Mouse (Mus musculus) liver, embryonic 16.5 days (tissue): Measurements from ENCODE around the gene Brdt. TPM values are rescaled to one million over a fixed set of nuclear protein-coding genes. Genes with fewer than 3 reads are reported as not detected.

Experiments
- ATAC-seq: fragments of 200-750 bp; cut with Nextera tagmentation; 2 replicates; pipeline ENCODE4 v1.8.0; 2017; ENCODE audit warnings: low read depth, mild to moderate bottlenecking, moderate number of reproducible peaks, moderate library complexity
- H3K27ac ChIP-seq: fragments of 300-500 bp; sonication (generic); 2 replicates; pipeline ENCODE4 v1.5.1; 2014; ENCODE audit warnings: mild to moderate bottlenecking, low read length
- H3K27me3 ChIP-seq: fragments of 300-500 bp; sonication (generic); 2 replicates; pipeline ENCODE4 v1.6.1; 2014; ENCODE audit warnings: low read depth, low read length, mixed read lengths; ENCODE audit not compliant: control insufficient read depth, insufficient read depth
- H3K36me3 ChIP-seq: fragments of 300-500 bp; sonication (generic); 2 replicates; pipeline ENCODE4 v1.6.1; 2014; ENCODE audit warnings: mild to moderate bottlenecking; ENCODE audit not compliant: control insufficient read depth, insufficient read depth
- H3K4me1 ChIP-seq: fragments of 300-500 bp; sonication (generic); 2 replicates; pipeline ENCODE4 v1.6.1; 2014; ENCODE audit warnings: low read depth, low read length, mixed read lengths; ENCODE audit not compliant: control insufficient read depth
- H3K4me2 ChIP-seq: fragments of 300-500 bp; sonication (generic); 2 replicates; pipeline ENCODE4 v1.6.1; 2014; ENCODE audit warnings: low read depth, low read length, mixed read lengths
- H3K4me3 ChIP-seq: fragments of 300-500 bp; sonication (generic); 2 replicates; pipeline ENCODE4 v1.5.1; 2014; ENCODE audit warnings: low read depth, mild to moderate bottlenecking, low read length
- H3K9ac ChIP-seq: fragments of 300-500 bp; sonication (generic); 2 replicates; pipeline ENCODE4 v1.6.1; 2014; ENCODE audit warnings: low read depth, low read length
- H3K9me3 ChIP-seq: fragments of 300-500 bp; sonication (generic); replicated peaks from 2 replicates; pipeline ENCODE4 v1.6.1; 2016; ENCODE audit warnings: low read length; ENCODE audit not compliant: control insufficient read depth
- WGBS: fragments of 180-500 bp; shearing (Covaris S2); extraction: QIAGEN DNeasy Blood & Tissue Kit; methylation state at CpG from one replicate; pipeline ENCODE4 v1.1.7; 2014; ENCODE audit not compliant: insufficient replicate concordance; 5-methylcytosine and 5-hydroxymethylcytosine counted together
- polyA plus RNA-seq: library from polyadenylated mRNA; unstranded; fragments of >200 nt; fragmentation: Nextera tagmentation; extraction: Ambion mirVana; gene quantifications from 2 replicates; pipeline ENCODE4 v1.2.1, GENCODE M21; 2015

Gene Brdt
- polyA plus RNA-seq, 1 experiment from 2014 or later, result 0.22 TPM

DNA sequence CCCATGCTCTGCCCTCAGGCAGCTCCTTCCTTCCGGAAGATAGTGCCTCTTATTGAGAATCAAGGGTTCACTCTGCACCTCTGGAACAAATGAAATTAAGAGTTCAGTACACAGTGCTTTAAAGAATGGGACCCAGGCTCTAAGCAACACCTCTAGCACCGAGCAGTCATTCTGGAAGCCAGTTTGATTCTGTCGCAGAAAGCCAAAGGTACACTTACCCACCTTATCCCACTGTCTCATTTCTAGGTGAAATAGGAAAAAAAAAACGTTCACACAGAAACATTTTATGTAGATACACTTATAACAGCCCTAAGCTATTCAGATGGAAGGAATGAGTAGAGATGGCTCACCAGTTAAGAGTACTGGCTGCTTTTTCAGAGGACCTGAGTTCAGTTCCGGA lies 71.5 kb downstream of the Brdt start, which contains the start of gene Ephx4:
Ephx4 (plus strand) TSS at position 301 of the 400 bp plus-strand sequence.
- peaks cover 39% of the 10 kb centered on the region for H3K27me3 ChIP-seq
- H3K9me3 ChIP-seq, result no peaks in the 10 kb centered on the region
- H3K9ac ChIP-seq, result 0 out of 2 replicates have a peak within 1 kb of the TSS, but pooled peaks have one; percentile 5
- no peaks in the 10 kb centered on the region for H3K36me3 ChIP-seq
- peak within 1 kb of the TSS; percentile 56 for H3K4me3 ChIP-seq
- no peak for ATAC-seq
- H3K27ac ChIP-seq, result no peak within 1 kb of the TSS
- WGBS, result 16% methylated on average over 5 of the region's 5 CpGs
- H3K4me1 ChIP-seq, result no peaks in the 10 kb centered on the region
- peak within 1 kb of the TSS; percentile 53 for H3K4me2 ChIP-seq

DNA sequence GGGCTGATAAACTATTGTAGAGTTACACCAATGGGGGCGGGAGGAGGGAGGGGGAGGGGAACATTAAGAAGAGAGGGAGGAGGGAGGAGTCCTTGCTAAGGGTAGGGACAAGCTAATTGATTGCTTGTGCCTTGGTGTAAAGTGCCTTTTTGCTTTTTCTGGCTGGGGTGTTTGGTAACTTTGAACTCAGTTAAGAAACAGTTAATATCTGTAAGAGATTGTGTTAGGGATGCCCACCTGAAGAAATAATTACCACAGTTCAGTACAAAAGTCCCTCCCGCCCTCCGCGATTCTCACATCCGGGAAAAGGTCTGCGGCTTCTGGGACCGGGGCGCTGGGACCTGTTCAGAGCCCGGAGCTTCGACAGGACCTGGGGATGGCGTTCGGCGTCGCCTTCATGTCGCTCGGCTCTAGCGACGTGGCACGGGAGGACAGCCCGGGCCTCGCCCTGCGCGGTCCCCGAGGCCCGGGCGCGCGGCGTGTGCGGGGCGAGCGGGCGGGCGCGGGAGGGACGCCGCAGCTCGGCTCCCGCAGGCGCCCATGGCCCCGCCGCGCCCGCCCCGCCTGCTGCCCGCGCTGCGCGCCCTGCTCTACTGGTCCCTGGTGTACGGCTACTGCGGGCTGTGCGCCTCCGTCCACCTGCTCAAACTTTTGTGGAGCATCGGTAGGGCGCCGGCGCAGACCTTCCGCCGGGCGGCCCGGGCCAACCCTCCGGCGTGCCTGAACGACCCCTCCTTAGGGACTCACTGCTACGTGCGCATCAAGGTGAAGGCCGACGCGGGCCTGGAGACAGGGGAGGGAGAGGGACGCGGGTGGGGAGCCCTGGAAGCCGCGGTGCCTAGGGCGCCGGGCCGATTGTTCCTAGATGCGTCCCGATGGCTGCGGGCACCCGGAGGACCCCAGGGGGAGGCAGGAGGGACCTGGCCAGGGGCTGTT lies 72.3 kb downstream of the Brdt start:
- Histone ChIP-seq H3K9me3 (no peaks in the 10 kb centered on the region), H3K4me1 (no peaks in the 10 kb centered on the region), H3K27ac (no peak overlapping the region), H3K27me3 (peaks cover 39% of the 10 kb centered on the region), H3K9ac (0 out of 2 replicates have a peak overlapping the region, but pooled peaks have one; percentile 5), H3K36me3 (no peaks in the 10 kb centered on the region), H3K4me3 (peak overlapping the region; percentile 56), H3K4me2 (peak overlapping the region; percentile 53)
- under 1% methylated on average over 72 of the region's 80 CpGs for WGBS
- 0 out of 2 replicates have a peak, but pooled peaks have one; percentile 19 for ATAC-seq

DNA sequence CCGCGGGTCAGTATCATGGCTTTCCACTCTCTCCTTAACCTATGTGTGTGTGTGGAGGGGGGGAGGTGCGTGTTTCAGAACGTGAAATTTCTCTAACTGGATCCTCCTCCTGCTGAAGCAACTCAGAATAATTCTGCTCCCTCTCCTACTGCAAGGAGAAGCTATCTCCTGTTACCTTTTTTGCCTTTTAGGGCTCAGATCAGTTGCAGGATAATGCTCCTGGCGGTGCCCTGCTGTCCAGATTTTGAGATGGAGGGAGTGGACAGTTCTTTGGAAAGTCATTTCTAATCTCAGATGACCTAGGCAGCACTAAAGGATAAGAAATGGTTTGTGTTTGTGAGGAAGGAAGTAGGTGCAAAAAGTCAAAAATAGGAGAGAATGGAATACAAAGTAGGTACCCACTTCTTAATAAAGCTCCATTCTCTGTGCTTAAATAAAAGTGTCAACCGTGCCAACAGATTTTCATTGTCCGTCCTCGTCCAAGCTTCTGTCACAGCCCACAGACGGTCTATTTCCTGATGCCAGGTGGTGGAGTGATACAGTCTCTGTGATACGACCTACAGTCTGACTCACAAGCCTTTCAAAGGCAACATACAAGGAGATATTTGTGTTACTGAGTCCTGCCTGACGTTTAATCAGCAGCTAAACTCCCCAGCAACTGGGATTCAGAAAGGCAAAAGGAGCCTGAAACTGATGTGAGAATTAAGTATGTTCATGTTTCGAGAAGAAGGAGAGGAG lies 73.2 kb downstream of the Brdt start:
- H3K36me3 ChIP-seq, result no peaks in the 10 kb centered on the region
- H3K4me2 ChIP-seq, result peak overlapping the region; percentile 53
- no peaks in the 10 kb centered on the region for H3K4me1 ChIP-seq
- peak overlapping the region; percentile 56 for H3K4me3 ChIP-seq
- peaks cover 39% of the 10 kb centered on the region for H3K27me3 ChIP-seq
- 28% methylated on average over 12 of the region's 12 CpGs for WGBS
- no peak overlapping the region for H3K9ac ChIP-seq
- H3K27ac ChIP-seq, result no peak overlapping the region
- H3K9me3 ChIP-seq, result no peaks in the 10 kb centered on the region
- ATAC-seq, result no peak

DNA sequence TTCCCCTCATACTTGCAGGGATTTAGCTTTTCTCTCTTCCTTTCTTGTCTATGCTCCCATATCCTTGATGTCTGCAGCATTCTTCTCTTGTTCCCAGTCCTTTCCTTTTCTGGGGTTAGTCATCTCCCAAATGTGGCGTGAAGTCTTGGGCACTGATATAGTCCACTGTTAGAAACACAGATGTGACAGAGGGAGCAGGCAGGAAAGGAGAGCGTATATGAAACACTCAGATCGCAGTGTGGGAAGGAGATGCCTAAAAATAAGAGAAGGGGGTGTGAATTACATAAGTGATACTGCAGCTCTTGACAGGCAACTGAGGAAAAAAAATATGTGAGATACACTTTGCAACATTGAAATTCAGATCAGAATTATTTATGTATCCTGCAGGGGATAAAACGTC lies 74.4 kb downstream of the Brdt start:
- Histone ChIP-seq H3K9me3 (no peaks in the 10 kb centered on the region), H3K27me3 (peaks cover 39% of the 10 kb centered on the region), H3K27ac (no peak overlapping the region), H3K9ac (no peak overlapping the region), H3K4me2 (no peak overlapping the region), H3K4me3 (no peak overlapping the region), H3K36me3 (no peaks in the 10 kb centered on the region), H3K4me1 (no peaks in the 10 kb centered on the region)
- no peak for ATAC-seq
- 67% methylated on average over 4 of the region's 4 CpGs for WGBS

DNA sequence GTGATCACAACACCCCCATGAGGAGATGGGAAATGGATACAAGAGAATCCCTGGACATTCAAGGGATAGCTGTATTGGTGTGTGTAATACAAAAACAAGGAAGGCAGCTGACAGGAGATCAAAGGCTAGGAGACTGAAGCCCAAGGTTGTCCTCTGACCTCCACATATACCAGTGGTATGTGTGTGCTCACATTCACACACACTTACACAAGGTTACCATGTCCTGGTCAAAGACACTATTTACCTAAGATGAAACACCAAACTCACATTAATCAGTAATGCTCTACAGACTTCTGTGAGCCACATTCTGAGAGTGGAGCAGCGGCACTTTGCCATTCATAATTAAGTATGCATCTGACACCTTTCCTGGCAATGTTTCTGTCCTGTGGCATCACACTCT lies 79.3 kb downstream of the Brdt start:
- ATAC-seq, result peak; percentile 53; the same call in 1 of the 2 replicates

DNA sequence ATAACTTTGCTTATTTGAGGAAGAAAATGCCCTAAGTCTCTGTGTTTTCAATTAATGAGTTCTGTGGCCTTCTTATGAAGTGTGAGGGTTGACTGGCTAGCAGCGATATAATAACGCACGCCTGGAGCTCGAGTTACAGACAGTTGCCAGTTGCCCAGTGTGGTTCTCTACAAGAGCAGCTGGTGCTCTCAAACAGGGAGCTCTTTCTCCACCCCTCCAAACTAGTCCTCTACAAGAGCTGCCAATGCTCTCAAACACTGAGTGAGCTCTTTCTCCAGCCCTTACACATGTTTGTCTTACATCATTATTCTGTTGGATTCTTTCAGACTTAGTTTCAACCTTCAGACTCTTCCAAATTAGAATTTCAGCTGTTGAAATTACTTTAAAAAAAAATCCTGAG lies 80.4 kb downstream of the Brdt start:
- H3K36me3 ChIP-seq, result no peaks in the 10 kb centered on the region
- no peaks in the 10 kb centered on the region for H3K4me1 ChIP-seq
- H3K4me2 ChIP-seq, result no peak overlapping the region
- H3K9ac ChIP-seq, result no peak overlapping the region
- no peaks in the 10 kb centered on the region for H3K9me3 ChIP-seq
- H3K4me3 ChIP-seq, result no peak overlapping the region
- no peak overlapping the region for H3K27ac ChIP-seq
- 75% methylated on average over 4 of the region's 4 CpGs for WGBS
- ATAC-seq, result no peak
- H3K27me3 ChIP-seq, result peaks cover 2% of the 10 kb centered on the region; the same call in 1 of the 2 replicates

More for the DNA sequence above, 79.3 kb downstream of the Brdt start:
- no peaks in the 10 kb centered on the region for H3K36me3 ChIP-seq
- no peak overlapping the region for H3K27ac ChIP-seq
- no peak overlapping the region for H3K9ac ChIP-seq
- H3K4me3 ChIP-seq, result no peak overlapping the region
- WGBS, result 72% methylated on average over 1 of the region's 1 CpGs
- no peaks in the 10 kb centered on the region for H3K4me1 ChIP-seq
- peaks cover 6% of the 10 kb centered on the region for H3K27me3 ChIP-seq
- H3K4me2 ChIP-seq, result no peak overlapping the region
- H3K9me3 ChIP-seq, result no peaks in the 10 kb centered on the region

DNA sequence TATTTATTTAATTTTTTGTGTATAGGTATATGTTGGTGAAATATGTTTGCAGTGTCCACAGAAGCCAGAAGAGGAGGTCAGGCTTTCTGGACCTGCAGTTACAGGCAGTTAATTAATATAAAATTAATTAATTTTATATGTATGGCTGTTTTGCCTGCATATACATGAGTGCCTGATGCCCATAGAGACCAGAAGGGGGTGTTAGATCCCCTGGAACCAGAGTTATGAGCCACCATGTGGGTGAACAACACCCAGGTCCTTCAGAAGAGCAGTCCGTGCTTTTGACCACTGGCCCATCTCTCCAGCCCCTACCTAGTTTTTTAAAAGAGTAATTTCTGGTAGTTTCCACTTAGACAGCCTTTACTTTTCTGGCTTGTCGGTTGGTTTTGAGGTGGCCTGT lies 81.3 kb downstream of the Brdt start:
- WGBS, result 63% methylated on average over 2 of the region's 2 CpGs
- no peaks in the 10 kb centered on the region for H3K4me1 ChIP-seq
- peaks cover under 1% of the 10 kb centered on the region; the same call in 1 of the 2 replicates for H3K27me3 ChIP-seq
- no peaks in the 10 kb centered on the region for H3K9me3 ChIP-seq
- H3K27ac ChIP-seq, result no peak overlapping the region
- no peak overlapping the region for H3K4me2 ChIP-seq
- no peak for ATAC-seq
- no peaks in the 10 kb centered on the region for H3K36me3 ChIP-seq
- no peak overlapping the region for H3K9ac ChIP-seq
- H3K4me3 ChIP-seq, result no peak overlapping the region

DNA sequence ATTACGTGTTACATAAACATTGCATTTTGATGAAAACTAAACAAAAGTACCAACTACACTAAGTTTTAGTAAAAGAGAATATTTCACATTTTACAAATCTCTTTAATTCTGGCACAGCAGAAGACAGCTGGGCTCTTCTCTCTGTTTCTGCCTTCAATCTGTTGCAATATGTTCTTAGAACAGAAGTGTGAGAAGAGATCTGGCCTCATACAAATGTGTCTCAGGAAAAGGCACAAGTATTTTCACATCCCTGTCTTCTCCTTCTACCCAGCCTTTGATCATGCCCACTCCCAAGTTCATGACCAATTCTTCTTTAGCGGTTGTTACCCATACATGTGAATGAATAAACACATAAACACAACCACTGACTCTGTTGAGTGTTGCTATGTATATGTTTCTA lies 84.1 kb downstream of the Brdt start:
- H3K4me1 ChIP-seq, result no peaks in the 10 kb centered on the region
- no peak overlapping the region for H3K4me2 ChIP-seq
- H3K4me3 ChIP-seq, result no peak overlapping the region
- no peak for ATAC-seq
- H3K9me3 ChIP-seq, result no peaks in the 10 kb centered on the region
- WGBS, result 58% methylated on average over 2 of the region's 2 CpGs
- no peak overlapping the region for H3K27ac ChIP-seq
- no peaks in the 10 kb centered on the region for H3K27me3 ChIP-seq
- H3K36me3 ChIP-seq, result no peaks in the 10 kb centered on the region
- H3K9ac ChIP-seq, result no peak overlapping the region
